Mouse (Mus musculus) heart, postnatal 4 days (tissue): ENCODE results near the gene Olfr1090. TPM values are rescaled to one million over a fixed set of nuclear protein-coding genes. Genes with fewer than 3 reads are reported as not detected.

ENCODE experiments used
- DNase-seq: peaks from one replicate; pipeline ENCODE4 v3.0.0; 2021
- total RNA-seq, 2 experiments: library from RNA; stranded (reverse); gene quantifications; 2 replicates each; pipeline ENCODE4 v1.2.3; 2021

Olfr1090 gene
- total RNA-seq, result not detected

- DNase-seq, result no peak
These were observed at the start of gene Olfr1090 for GRCm38 (mm10) chr2:86758893-86759292. Gene Olfr1090 (minus strand): TSS chr2:86758993.

DNA sequence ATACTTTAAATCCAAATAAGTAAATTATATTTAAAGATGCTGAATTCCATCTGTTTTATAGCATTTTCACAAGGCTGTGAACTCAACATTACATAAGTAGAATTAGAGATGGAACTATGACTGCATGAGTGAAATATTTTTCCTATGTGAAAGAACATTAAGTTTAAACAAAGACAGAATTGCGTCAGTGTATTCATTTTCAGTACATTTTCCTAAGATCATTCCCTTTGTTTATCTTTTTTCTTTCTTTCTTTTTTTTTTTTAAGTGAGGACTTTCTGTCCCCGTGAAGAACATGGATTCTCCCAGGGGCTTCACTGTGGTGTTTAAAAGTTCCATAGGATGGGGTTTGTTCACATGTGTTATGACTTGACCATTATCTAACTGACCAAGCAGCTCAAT lies 23.4 kb upstream of the Olfr1090 start, which contains the start of gene Olfr1093:
Olfr1093 (plus strand) TSS at position 301 of the 400 bp plus-strand sequence.
- no peak for DNase-seq

DNA sequence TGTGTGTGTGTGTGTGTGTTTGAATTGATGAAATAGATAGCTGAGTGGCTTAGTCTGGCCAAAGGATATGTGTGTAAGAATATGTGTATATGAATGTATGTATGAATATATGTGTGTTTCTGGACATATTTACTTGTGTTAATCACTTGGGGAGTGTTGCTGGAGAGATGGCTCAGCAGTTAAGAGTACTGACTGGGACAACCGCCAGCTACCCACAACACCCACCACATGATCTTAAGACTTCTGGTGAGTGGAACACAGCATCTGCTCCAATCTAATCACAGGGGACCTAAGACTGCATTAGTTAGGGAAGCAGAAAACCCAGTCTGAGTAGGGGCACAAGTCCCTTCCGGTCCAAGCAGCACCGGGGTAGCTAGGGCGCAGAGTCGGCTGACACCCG lies 2.3 kb upstream of the Olfr1090 start:
- DNase-seq, result no peak

- no peak for DNase-seq
These were observed 25.2 kb downstream of the Olfr1090 start, which contains the start of gene Olfr1089 for GRCm38 (mm10) chr2:86733601-86734000. Gene Olfr1089 (minus strand): TSS chr2:86733701.

Other genes with a start within 250 kb of the Olfr1090 start
- gene Olfr1079, start 216.5 kb downstream of the Olfr1090 start, total RNA-seq, result not detected
- gene Olfr1080, start 200.8 kb downstream of the Olfr1090 start, total RNA-seq, result not detected
- gene Olfr1082, start 160.0 kb downstream of the Olfr1090 start, total RNA-seq, result not detected
- gene Olfr1084, start 119.3 kb downstream of the Olfr1090 start, total RNA-seq, result not detected
- gene Olfr1085, start 97.0 kb downstream of the Olfr1090 start, total RNA-seq, result not detected
- gene Olfr1086, start 78.9 kb downstream of the Olfr1090 start, total RNA-seq, result not detected
- gene Olfr1087, start 60.6 kb downstream of the Olfr1090 start, total RNA-seq, result not detected
- gene Olfr1089, start 25.3 kb downstream of the Olfr1090 start, total RNA-seq, result not detected
- gene Olfr1093, start 23.5 kb upstream of the Olfr1090 start, total RNA-seq, result not detected
- gene Olfr141, start 51.0 kb upstream of the Olfr1090 start, total RNA-seq, result not detected
- gene Olfr1094, start 65.7 kb upstream of the Olfr1090 start, total RNA-seq, result not detected
- not detected for gene Olfr1095, start 92.7 kb upstream of the Olfr1090 start, total RNA-seq
- not detected for gene Gm13723, start 115.8 kb upstream of the Olfr1090 start, total RNA-seq
- gene Olfr1097, start 133.2 kb upstream of the Olfr1090 start, total RNA-seq, result not detected
- gene Olfr1098, start 165.6 kb upstream of the Olfr1090 start, total RNA-seq, result not detected
- gene Olfr1099, start 201.7 kb upstream of the Olfr1090 start, total RNA-seq, result not detected
- not detected for gene Olfr1100, start 221.0 kb upstream of the Olfr1090 start, total RNA-seq
- not detected for gene Olfr1101, start 232.2 kb upstream of the Olfr1090 start, total RNA-seq
- gene Olfr1102, start 239.4 kb upstream of the Olfr1090 start, total RNA-seq, result not detected